Mouse (Mus musculus) heart, adult 2 months (tissue): Measurements from ENCODE around the gene Rnf25. TPM values are rescaled to one million over a fixed set of nuclear protein-coding genes. Genes with fewer than 3 reads are reported as not detected.

Source experiments
- DNase-seq, 2 experiments: peaks; one replicate each; pipeline ENCODE4 v3.0.0; 2021
- H3K27ac ChIP-seq: fragments of 200-600 bp; 2 replicates; pipeline ENCODE4 v1.8.1; 2022
- H3K27me3 ChIP-seq: fragments of 200-500 bp; 2 replicates; pipeline ENCODE4 v1.6.1; 2012; ENCODE audit warnings: mild to moderate bottlenecking, low read length, inconsistent platforms, mixed read lengths; ENCODE audit not compliant: control insufficient read depth, insufficient read depth
- H3K36me3 ChIP-seq: fragments of 200-500 bp; 2 replicates; pipeline ENCODE4 v1.6.1; 2012; ENCODE audit warnings: low read length, inconsistent platforms; ENCODE audit not compliant: control insufficient read depth, insufficient read depth
- H3K4me1 ChIP-seq: fragments of 200-500 bp; 2 replicates; pipeline ENCODE4 v1.6.1; 2011; ENCODE audit warnings: low read length; ENCODE audit not compliant: control insufficient read depth, insufficient read depth
- H3K4me3 ChIP-seq: fragments of 200-600 bp; 2 replicates; pipeline ENCODE4 v1.8.1; 2022
- H3K79me2 ChIP-seq: fragments of 200-500 bp; replicated peaks from 2 replicates; pipeline ENCODE4 v1.6.1; 2012; ENCODE audit warnings: mild to moderate bottlenecking, inconsistent platforms, low read length, moderate library complexity, mixed read lengths; ENCODE audit not compliant: control insufficient read depth, insufficient read depth
- H3K9ac ChIP-seq: fragments of 200-500 bp; 2 replicates; pipeline ENCODE4 v1.6.1; 2012; ENCODE audit warnings: low read depth, mild to moderate bottlenecking, control low read depth, inconsistent platforms, low read length, mixed read lengths
- POLR2A ChIP-seq: fragments of 200-500 bp; IDR thresholded peaks from 2 replicates; pipeline ENCODE4 v1.6.1; 2011; ENCODE audit warnings: mild to moderate bottlenecking, low read depth, low read length, control low read depth; ENCODE audit not compliant: insufficient read depth
- WGBS: fragments of 180-500 bp; shearing (Covaris S2); methylation state at CpG from one replicate; pipeline ENCODE4 v1.1.7; 2018; 5-methylcytosine and 5-hydroxymethylcytosine counted together
- intact Hi-C: fragments of 180-260 bp; cut with DNase I; formaldehyde crosslinking; loops from one replicate; pipeline ENCODE4 v1.15.1; 2025
- microRNA-seq, 2 experiments: library from miRNA; unstranded; fragments of <30 nt; microRNA quantifications; one replicate each; pipeline ENCODE4 v1.2.0; 2021
- polyA plus RNA-seq: library from polyadenylated mRNA; depleted of rRNA; stranded (reverse); fragments of >200 nt; gene quantifications from 2 replicates; pipeline ENCODE4 v1.2.3, GENCODE M21; 2012; rRNA removed
- total RNA-seq, 2 experiments: library from RNA; stranded (reverse); gene quantifications; 2 replicates each; pipeline ENCODE4 v1.2.3; 2021

Gene Rnf25
- total and polyA plus RNA-seq, 3 experiments, result 15.9 to 33.0 (median 20.5) TPM

GRCm38 (mm10) chr1:74544184-74544583 is 57.0 kb downstream of the Rnf25 start, which contains the start of gene Usp37:
Gene Usp37 (minus strand): TSS chr1:74544284.
- no peak for TF ChIP-seq POLR2A
- H3K4me1 ChIP-seq, result no peaks in the 10 kb centered on the region
- 76% methylated on average over 4 of the region's 4 CpGs for WGBS
- 0 out of 2 replicates have a peak, but pooled peaks cover 2% of the 10 kb centered on the region for H3K27me3 ChIP-seq
- H3K27ac ChIP-seq, result no peak within 1 kb of the TSS
- H3K4me3 ChIP-seq, result no peak within 1 kb of the TSS
- H3K79me2 ChIP-seq, result no peaks in the 10 kb centered on the region
- DNase-seq, result no peak
- intact Hi-C loops, result no loop called here
- H3K9ac ChIP-seq, result no peak within 1 kb of the TSS
- no peaks in the 10 kb centered on the region for H3K36me3 ChIP-seq

Small RNAs within 50 kb of the gene (microRNA-seq; reads per million reads assigned to microRNA genes)
- 0 reads per million in 2 experiments for gene Gm25035

Other genes with a start within 250 kb of the Rnf25 start
- under 1 TPM; 0.29 to 0.34 TPM for gene Catip, start 239.3 kb downstream of the Rnf25 start, total RNA-seq
- 1.1 and 2.3 TPM in 2 replicates for gene Catip, start 239.3 kb downstream of the Rnf25 start, polyA plus RNA-seq
- 1 to 10 TPM; 5.2 to 5.8 TPM for gene Slc11a1, start 226.2 kb downstream of the Rnf25 start, total RNA-seq
- 12.3 and 13.0 TPM in 2 replicates for gene Slc11a1, start 226.2 kb downstream of the Rnf25 start, polyA plus RNA-seq
- 100 to 1,000 TPM; 122 to 137 TPM for gene Ctdsp1, start 209.9 kb downstream of the Rnf25 start, total RNA-seq
- gene Ctdsp1, start 209.9 kb downstream of the Rnf25 start, polyA plus RNA-seq, result 122 and 127 TPM in 2 replicates
- under 1 TPM; 0.80 to 0.97 TPM for gene Vil1, start 192.0 kb downstream of the Rnf25 start, total RNA-seq
- 0.27 and 0.29 TPM in 2 replicates for gene Vil1, start 192.0 kb downstream of the Rnf25 start, polyA plus RNA-seq
- gene Cnot9, start 95.3 kb downstream of the Rnf25 start, total RNA-seq, result 10 to 100 TPM; 11.8 to 12.6 TPM
- gene Cnot9, start 95.3 kb downstream of the Rnf25 start, polyA plus RNA-seq, result 10.0 and 18.3 TPM in 2 replicates
- not detected for gene Plcd4, start 58.5 kb downstream of the Rnf25 start, total RNA-seq
- gene Plcd4, start 58.5 kb downstream of the Rnf25 start, polyA plus RNA-seq, result 0.08 TPM in 1 of 2 replicates, not detected in the other
- gene Usp37, start 57.1 kb downstream of the Rnf25 start, total RNA-seq, result 1 to 10 TPM; 6.5 to 8.1 TPM
- gene Usp37, start 57.1 kb downstream of the Rnf25 start, polyA plus RNA-seq, result 2.9 and 5.2 TPM in 2 replicates
- 10 to 100 TPM in 1 of 2 experiments, 1 to 10 TPM in 1; 10.0 to 13.7 TPM for gene Zfp142, start 13.2 kb downstream of the Rnf25 start, total RNA-seq
- 9.2 and 13.3 TPM in 2 replicates for gene Zfp142, start 13.2 kb downstream of the Rnf25 start, polyA plus RNA-seq
- gene Bcs1l, start 13.1 kb downstream of the Rnf25 start, total RNA-seq, result 10 to 100 TPM; 28.4 to 30.9 TPM
- gene Bcs1l, start 13.1 kb downstream of the Rnf25 start, polyA plus RNA-seq, result 44.4 and 59.6 TPM in 2 replicates
- gene Stk36, start within 50 bp of the Rnf25 start, total RNA-seq, result under 1 TPM; 0.55 to 0.66 TPM
- gene Stk36, start within 50 bp of the Rnf25 start, polyA plus RNA-seq, result 0.56 and 1.5 TPM in 2 replicates
- gene Ttll4, start 60.3 kb upstream of the Rnf25 start, total RNA-seq, result 10 to 100 TPM in 1 of 2 experiments, 1 to 10 TPM in 1; 9.7 to 10.9 TPM
- gene Ttll4, start 60.3 kb upstream of the Rnf25 start, polyA plus RNA-seq, result 6.6 and 15.5 TPM in 2 replicates
- 10 to 100 TPM; 10.1 to 18.1 TPM for gene Cyp27a1, start 112.2 kb upstream of the Rnf25 start, total RNA-seq
- gene Cyp27a1, start 112.2 kb upstream of the Rnf25 start, polyA plus RNA-seq, result 17.0 and 22.2 TPM in 2 replicates
- gene Prkag3, start 147.8 kb upstream of the Rnf25 start, total RNA-seq, result 1 to 10 TPM; 1.1 to 1.3 TPM
- 2.1 and 3.0 TPM in 2 replicates for gene Prkag3, start 147.8 kb upstream of the Rnf25 start, polyA plus RNA-seq
- under 1 TPM; 0.32 to 0.70 TPM for gene Wnt6, start 170.5 kb upstream of the Rnf25 start, total RNA-seq
- 0.38 and 0.39 TPM in 2 replicates for gene Wnt6, start 170.5 kb upstream of the Rnf25 start, polyA plus RNA-seq
- not detected for gene Wnt10a, start 190.1 kb upstream of the Rnf25 start, total RNA-seq
- gene Wnt10a, start 190.1 kb upstream of the Rnf25 start, polyA plus RNA-seq, result not detected in 2 replicates